Mouse (Mus musculus) brain, adult 2 months (tissue): ENCODE results near the gene Agrp.
A peak's percentile ranks its signal among the peaks of the same experiment; 100 is the strongest.

Experiments
- DNase-seq: peaks from one replicate; pipeline ENCODE4 v3.0.0; 2011; ENCODE audit warnings: low read depth, low spot score

The Agrp gene

DNA sequence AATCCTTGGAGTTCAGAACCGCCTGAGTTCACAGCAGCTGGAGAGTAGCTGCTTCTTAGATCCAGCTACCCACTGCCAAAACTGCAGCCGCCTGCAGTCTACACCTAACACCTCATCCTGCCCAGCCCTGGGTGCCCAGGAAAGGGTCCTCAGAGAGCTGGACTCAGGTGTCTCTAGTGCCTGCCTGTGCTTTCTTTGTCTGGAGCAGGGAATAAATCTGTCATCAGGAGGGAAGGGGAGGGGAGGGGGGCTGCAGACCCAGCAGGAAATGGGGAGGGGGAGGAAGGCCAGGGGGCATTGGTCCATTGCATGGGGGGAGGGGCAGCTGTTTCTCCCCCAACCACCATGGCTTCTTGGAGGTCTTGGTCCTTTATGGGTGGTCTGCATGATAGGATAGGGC is 117.6 kb downstream of the Agrp start:
- no peak for DNase-seq

GRCm38 (mm10) chr8:105518436-105519313 is 118.5 kb downstream of the Agrp start, which contains the start of gene Hsd11b2:
Gene Hsd11b2 (plus strand): TSS chr8:105518755.
- DNase-seq: peak; percentile 60

- no peak for DNase-seq
Observed at GRCm38 (mm10) chr8:105517346-105517745, 119.8 kb downstream of the Agrp start.
